Mouse (Mus musculus): ENCODE measurements at regions not wholly inside any gene's neighbourhood (a gene's known extent, or its start where the extent isn't known, plus 50 kb on each side); places are given as distances from the start of the nearest gene placed in this dataset.

GRCm38 (mm10) chr17:84898407-84898806, 58.1 kb upstream of the Ppm1b start:
- H3K9ac ChIP-seq: no peak overlapping the region
- 92% methylated on average over 4 of the region's 4 CpGs for WGBS
- H3K9me3 ChIP-seq (ENCODE audit: low read length): no peaks in the 10 kb centered on the region
- H3K27me3 ChIP-seq (ENCODE audit: insufficient read depth, low read length): no peaks in the 10 kb centered on the region
- DNase-seq: no peak
- H3K4me3 ChIP-seq (ENCODE audit: low read depth, low read length): no peak overlapping the region
- no peak overlapping the region for H3K4me2 ChIP-seq (ENCODE audit: low read depth)
- no peak for TF ChIP-seq CTCF (IDR thresholded peaks at IDR 0.05; ENCODE audit: low read depth)
- H3K36me3 ChIP-seq (ENCODE audit: insufficient read depth): no peaks in the 10 kb centered on the region
- no peak for ATAC-seq
- H3K4me1 ChIP-seq (ENCODE audit: insufficient read depth): no peaks in the 10 kb centered on the region
- H3K27ac ChIP-seq (ENCODE audit: low read depth, low read length): no peak overlapping the region

DNA sequence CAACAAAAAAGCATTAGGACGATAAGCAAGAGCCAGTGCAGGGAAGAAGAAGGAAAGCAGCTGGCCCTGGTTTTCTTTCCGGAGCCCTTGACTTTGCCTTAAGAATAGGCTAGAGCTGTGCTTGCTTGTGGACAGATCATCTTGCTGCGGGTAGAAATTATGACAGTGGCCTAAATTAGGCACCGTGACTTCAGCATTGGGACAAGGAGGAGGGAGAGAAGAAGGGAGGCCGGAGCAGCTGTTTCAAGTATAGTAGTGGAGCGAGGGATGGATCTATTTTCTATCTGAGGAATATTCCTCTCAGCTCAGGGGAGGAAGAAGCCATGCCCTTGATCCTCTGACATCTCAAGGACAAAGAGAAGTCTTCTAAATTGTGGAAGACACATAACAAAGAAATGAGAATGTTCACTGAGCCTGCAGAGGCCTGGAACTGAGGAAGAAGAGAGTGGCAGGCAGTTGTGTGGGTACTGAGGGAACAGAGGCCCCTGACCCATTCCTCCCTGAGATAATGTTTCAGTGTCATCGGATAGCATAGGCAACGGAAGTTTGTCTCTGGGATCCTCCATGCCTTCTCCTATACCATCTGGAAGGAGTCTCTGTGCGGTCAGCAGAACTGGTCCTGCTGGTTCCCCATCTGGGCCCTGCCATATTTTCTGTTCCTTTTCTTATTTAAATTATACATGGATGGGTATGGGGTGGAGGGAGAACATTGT, 52.8 kb upstream of the Ppm1b start:
- TF ChIP-seq CTCF (IDR thresholded peaks at IDR 0.05; ENCODE audit: low read depth): no peak
- no peak overlapping the region for H3K4me2 ChIP-seq (ENCODE audit: low read depth)
- DNase-seq (no peak), ATAC-seq (no peak)
- H3K4me1 ChIP-seq (ENCODE audit: insufficient read depth): no peaks in the 10 kb centered on the region
- no peaks in the 10 kb centered on the region for H3K9me3 ChIP-seq (ENCODE audit: low read length)
- H3K27me3 ChIP-seq (ENCODE audit: insufficient read depth, low read length): no peaks in the 10 kb centered on the region
- no peak overlapping the region for H3K4me3 ChIP-seq (ENCODE audit: low read depth, low read length)
- H3K27ac ChIP-seq (ENCODE audit: low read depth, low read length): no peak overlapping the region
- WGBS: 90% methylated on average over 9 of the region's 9 CpGs
- no peaks in the 10 kb centered on the region for H3K36me3 ChIP-seq (ENCODE audit: insufficient read depth)
- H3K9ac ChIP-seq: no peak overlapping the region

All from forebrain, postnatal 0 days (tissue).